Mouse (Mus musculus) T-helper 1 cell (primary cell): ENCODE data around the gene Ecel1.

Experiments
- in situ Hi-C: fragments of 300-600 bp; cut with MboI, MseI; formaldehyde crosslinking; loops from one replicate; pipeline ENCODE4 v1.15.1; 2025; ENCODE audit warnings: high pct_unique_total_duplicates

The Ecel1 gene

GRCm38 (mm10) chr1:87171312-87171711, 15.0 kb upstream of the Ecel1 start:
- in situ Hi-C loops: no loop called here

- in situ Hi-C loops: no loop called here
Observed at GRCm38 (mm10) chr1:87170458-87170857, 14.1 kb upstream of the Ecel1 start.

- in situ Hi-C loops: loop anchor here (5.0 kb wide), 1 partner anchor 62 kb away; the partner anchor contains the start of gene Alpi
Observed at GRCm38 (mm10) chr1:87164796-87165184, 8.5 kb upstream of the Ecel1 start.

DNA sequence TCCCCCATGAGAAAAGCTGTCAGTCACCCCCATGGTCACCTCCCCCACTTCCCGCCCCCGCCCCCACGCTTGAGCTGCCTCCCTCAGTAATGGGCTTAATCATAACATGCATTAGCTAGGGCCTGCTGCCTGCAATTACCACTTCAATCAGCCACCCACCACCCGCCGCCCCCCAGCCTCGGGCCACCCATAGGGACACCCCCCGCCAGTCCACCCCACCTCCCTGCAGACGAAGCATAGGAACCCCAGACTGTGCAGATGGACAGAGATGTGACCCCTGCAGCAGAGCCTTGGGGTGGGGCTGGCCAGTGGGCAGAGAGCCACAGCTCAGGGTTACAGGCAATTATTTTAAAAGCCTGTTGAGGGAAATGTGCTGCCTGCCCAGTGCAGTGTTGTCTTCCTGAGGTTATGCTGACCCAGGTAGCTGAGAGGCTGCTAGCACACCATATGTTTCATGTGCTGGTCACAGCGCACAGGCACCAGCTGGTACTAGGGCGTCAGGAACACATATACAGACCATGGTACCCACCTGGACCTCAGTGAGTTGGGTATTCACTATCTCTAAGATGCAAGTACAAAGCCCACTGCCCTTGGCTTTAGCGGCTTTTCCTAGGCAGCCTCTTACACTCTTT, 8.0 kb upstream of the Ecel1 start:
- in situ Hi-C loops: loop anchor here (5.0 kb wide), 1 partner anchor 62 kb away; the partner anchor contains the start of gene Alpi

GRCm38 (mm10) chr1:87159396-87159795, 3.1 kb upstream of the Ecel1 start:
- in situ Hi-C loops: no loop called here

GRCm38 (mm10) chr1:87155531-87156198, 656 bp downstream of the Ecel1 start:
- in situ Hi-C loops: no loop called here

GRCm38 (mm10) chr1:87154501-87155120, 1.7 kb downstream of the Ecel1 start:
- in situ Hi-C loops: no loop called here

GRCm38 (mm10) chr1:87153776-87154500, 2.4 kb downstream of the Ecel1 start:
- in situ Hi-C loops: no loop called here

DNA sequence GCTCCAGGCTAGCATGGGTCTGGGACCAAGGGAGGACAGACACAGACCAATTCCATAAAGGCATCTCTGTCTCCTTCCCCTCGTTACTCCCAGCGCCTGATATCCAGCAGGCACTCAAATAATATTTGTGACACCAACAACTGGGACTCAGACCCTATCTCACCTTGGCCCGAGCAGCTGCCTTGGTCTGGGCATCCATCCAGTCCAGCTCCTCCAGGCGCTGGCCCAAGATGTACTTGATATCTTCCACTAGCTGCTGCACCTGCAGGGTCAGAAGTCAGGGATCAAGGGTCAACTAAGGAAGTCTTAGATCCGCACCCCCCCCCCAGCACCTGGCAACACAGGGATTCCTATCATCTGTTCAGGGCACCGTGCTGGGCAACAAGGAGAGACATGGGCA, 5.0 kb downstream of the Ecel1 start:
- in situ Hi-C loops: no loop called here

DNA sequence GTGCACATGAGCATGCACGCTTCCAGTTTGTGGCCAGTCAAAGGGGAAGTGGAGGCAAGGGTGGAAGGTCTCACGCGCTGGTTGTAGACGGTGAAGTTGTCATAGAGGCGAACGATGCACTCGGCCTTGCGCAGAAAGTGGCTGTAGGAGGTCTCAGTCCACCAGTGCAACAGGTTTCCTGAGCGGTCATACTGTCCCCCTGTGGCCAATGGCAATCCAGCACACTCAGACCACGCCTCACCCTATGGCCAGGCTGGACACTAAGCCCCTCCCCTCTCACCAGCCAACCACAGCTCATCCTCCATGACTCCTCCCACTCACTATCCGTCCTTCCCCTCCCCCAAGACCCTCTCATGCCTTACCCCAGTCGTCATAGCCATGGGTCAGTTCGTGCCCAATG, 6.9 kb downstream of the Ecel1 start:
- in situ Hi-C loops: no loop called here

DNA sequence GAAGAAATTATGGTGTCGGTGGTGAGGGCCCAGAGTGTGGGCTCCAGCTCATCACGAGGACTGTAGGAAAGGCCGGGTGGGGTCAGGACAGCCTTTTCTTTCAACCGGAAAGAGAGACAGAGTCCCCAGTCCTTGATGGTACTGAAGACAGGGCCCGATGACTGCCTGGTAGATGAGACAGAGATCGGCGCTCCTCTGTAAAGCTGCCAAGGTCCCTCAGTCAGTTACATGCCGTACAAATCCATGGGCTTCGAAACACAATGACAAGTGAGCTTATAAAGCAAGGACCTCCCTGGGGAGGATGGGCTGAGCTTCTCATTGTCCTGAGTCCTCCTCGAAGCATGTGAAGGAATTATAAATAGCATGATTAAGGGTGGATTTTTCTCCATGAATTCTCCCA, 13.2 kb downstream of the Ecel1 start:
- in situ Hi-C loops: no loop called here

DNA sequence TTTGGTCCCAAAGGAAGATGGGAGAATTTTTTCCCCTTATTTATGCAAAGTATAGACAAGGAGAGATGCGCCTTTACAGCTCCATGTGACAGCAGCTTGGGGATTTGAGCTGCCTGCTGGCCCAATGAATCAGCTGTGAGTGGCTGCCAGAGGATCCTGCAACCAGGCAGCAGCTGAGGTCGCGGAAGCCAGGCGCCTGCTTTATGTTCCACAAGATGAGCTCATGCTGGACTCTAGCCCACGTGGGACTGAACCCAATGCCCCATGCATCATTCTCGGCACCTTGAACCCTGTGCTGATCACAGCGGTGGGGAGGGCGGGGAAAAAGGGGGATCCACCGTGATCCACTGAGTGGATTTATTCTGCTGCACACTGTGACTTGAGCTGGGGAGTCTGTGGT, 13.9 kb downstream of the Ecel1 start:
- in situ Hi-C loops: no loop called here

DNA sequence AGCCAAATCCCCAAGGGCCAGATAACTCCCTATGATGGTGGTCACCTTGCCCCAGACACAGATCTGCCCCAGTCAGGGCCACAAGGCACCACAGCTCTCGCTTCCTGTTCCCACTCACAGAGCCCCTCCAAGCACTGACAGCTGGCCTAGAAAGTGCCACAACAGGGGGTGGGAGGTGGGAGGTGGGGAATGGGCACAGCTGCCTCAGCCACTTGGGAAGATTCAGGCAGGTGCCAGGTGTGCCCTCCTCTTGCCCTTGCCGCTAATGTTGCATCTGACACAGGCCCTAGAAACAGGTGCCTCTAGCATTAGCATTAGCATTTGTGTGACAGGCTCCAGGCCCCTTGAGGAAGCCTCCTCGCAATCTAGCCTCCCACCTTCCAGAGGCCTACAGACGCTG, 14.8 kb downstream of the Ecel1 start:
- in situ Hi-C loops: no loop called here

DNA sequence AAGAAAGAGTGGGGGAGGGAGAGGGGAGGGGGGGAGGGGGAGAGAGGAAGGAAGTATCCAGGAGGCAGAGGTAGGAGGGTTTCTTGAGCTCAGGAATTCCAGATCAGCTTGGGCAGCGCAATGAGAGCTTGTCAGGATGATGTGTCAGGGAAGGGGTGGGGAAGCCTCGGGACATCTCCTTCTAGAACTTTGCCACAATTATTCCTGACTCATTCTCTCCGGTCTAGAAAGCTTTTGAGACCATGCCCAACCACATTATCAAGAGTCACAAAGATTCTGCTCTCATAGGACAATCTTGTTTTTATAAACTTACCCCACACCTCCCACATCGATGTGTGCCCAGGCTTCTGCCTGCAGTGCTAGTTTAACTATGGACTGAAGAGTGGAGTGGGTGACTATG, 24.5 kb downstream of the Ecel1 start:
- in situ Hi-C loops: no loop called here

GRCm38 (mm10) chr1:87127206-87128030, 28.9 kb downstream of the Ecel1 start:
- in situ Hi-C loops: loop anchor here (5.0 kb wide), 1 partner anchor 1415 kb away; no protein-coding TSS in a partner anchor

DNA sequence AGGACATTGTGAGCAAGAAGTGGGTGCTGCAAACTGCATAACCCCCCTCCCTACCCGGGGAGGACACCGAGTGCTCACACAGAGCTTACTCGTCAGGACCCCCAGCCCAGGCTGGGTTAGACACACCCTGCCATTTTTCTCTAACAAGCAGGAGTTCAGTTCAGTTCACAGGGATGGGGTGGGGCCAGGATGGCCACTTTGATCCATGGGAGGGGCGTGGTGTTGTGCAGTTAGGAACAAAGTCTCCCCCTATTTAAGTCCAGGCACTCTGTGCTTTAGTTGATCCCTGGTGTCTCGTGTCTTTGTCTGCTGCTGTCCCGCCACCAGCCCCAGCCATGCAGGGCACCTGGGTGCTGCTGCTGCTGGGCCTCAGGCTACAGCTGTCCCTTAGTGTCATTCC, 31.6 kb downstream of the Ecel1 start, which contains the start of gene Akp3:
Gene Akp3 (plus strand): TSS at position 301 of the 400 bp plus-strand sequence.
- in situ Hi-C loops: loop anchor here (5.0 kb wide), 1 partner anchor 1412 kb away; no protein-coding TSS in a partner anchor

GRCm38 (mm10) chr1:87114784-87115183, 41.5 kb downstream of the Ecel1 start:
- in situ Hi-C loops: no loop called here

GRCm38 (mm10) chr1:87111719-87112354, 44.5 kb downstream of the Ecel1 start:
- in situ Hi-C loops: no loop called here

- in situ Hi-C loops: no loop called here
Observed at GRCm38 (mm10) chr1:87108564-87108963, 47.8 kb downstream of the Ecel1 start.

GRCm38 (mm10) chr1:87106536-87106935, 49.8 kb downstream of the Ecel1 start:
- in situ Hi-C loops: no loop called here

GRCm38 (mm10) chr1:87103936-87104335, 52.4 kb downstream of the Ecel1 start:
- in situ Hi-C loops: loop anchor here (5.0 kb wide), 2 partner anchors 58 to 83 kb away; no protein-coding TSS in a partner anchor
